Mouse (Mus musculus) lung, postnatal 0 days (tissue): Measurements from ENCODE around the gene Shisa8.

Source experiments
- CTCF ChIP-seq: IDR thresholded peaks from 2 replicates; pipeline ENCODE4 v1.5.1; 2016; ENCODE audit warnings: antibody characterized with exemption, mild to moderate bottlenecking
- EP300 ChIP-seq: IDR thresholded peaks from 2 replicates; pipeline ENCODE4 v1.6.1; 2016; ENCODE audit warnings: antibody characterized with exemption, mild to moderate bottlenecking, control low read depth

DNA sequence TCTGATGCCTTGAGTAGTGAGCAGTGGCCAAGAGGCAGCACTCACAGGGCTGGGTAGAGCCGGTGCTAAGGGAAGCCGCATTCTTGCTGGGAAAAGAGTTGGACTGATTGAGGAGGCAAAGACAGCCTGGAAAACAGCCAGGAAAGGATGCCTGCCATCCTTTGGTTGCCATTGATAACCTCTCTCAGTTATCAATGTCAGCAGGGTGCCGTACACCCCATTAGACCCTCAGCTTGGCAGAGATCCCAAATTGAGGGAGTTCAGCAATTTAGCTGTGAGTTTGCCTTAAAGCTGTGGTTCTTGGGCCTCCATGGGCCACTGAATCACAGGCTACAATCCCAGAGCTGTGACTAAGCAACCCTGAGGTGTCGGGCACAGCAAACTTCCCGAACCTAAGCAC, 31.5 kb downstream of the Shisa8 start:
- TF ChIP-seq CTCF, result no peak
- TF ChIP-seq EP300, result no peak
